Mouse (Mus musculus) left cerebral cortex, adult 6 months (tissue): ENCODE measurements around the gene Gk5. TPM values are rescaled to one million over a fixed set of nuclear protein-coding genes. Genes with fewer than 3 reads are reported as not detected.

Experiments
- long read RNA-seq, 2 experiments: library from polyadenylated mRNA; unstranded; transcript quantifications; one replicate each; pipeline ENCODE4 v2.0.0; 2019 to 2020
- polyA plus RNA-seq: library from polyadenylated mRNA; unstranded; fragments of <200 nt; fragmentation: Nextera tagmentation; gene quantifications from 2 replicates; pipeline ENCODE4 v1.2.3, GENCODE M21; 2021

Gk5 gene
- polyA plus RNA-seq = 0.51 and 1.1 TPM in 2 replicates
- long read RNA-seq, experiment 1, partial matches to known transcripts = 0 of 3 reads
- long read RNA-seq, experiment 1, other reads (novel, unspliced or antisense) = 2 of 3 reads
- long read RNA-seq, experiment 2, partial matches to known transcripts = 0 of 3 reads
- long read RNA-seq, experiment 2, other reads (novel, unspliced or antisense) = 3 of 3 reads

DNA sequence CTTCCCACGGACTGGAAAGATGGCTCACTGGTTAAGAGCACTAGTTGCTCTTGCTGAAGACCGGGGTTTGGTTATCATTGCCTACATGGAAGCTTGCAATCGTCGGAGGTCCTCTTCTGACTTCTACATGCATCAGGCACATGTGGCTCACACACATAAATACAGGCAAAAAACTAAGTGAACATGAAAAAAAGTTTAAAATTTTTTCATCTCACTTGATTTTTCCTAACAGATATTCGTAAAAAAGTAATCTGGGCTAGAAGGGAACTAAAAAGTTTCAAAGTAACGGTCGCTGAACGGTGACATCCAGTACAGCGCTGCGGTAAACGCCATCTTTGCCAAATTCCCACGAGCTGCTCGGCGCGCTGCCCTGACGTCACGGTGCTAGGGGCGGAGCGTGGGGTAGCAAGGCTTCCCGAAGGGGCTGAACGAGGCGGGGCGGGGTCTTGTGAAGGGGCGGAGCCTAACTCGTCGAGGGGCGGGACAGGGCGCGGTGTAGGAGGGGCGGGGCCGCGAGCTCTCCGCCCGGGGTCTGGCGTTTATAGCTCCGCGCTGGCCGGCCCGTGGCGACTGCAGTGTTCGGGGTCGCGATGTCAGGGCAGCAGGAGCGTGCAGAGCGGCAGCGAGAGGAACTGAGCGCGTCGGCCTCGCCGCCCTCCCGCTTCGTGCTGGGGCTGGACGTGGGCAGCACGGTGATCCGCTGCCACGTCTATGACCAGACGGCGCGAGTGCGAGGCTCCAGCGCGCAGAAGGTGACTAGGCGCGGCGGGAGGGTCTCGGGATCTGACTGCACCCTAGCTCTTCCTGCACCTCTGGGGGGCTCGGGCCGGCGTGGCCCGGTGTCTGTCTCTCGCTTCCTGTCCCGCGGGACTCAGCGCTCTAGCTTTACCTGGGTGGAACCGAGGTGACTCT is at the start of gene Gk5:
Gene Gk5, plus strand, starts transcription at position 502 of the 912 bp plus-strand sequence.

DNA sequence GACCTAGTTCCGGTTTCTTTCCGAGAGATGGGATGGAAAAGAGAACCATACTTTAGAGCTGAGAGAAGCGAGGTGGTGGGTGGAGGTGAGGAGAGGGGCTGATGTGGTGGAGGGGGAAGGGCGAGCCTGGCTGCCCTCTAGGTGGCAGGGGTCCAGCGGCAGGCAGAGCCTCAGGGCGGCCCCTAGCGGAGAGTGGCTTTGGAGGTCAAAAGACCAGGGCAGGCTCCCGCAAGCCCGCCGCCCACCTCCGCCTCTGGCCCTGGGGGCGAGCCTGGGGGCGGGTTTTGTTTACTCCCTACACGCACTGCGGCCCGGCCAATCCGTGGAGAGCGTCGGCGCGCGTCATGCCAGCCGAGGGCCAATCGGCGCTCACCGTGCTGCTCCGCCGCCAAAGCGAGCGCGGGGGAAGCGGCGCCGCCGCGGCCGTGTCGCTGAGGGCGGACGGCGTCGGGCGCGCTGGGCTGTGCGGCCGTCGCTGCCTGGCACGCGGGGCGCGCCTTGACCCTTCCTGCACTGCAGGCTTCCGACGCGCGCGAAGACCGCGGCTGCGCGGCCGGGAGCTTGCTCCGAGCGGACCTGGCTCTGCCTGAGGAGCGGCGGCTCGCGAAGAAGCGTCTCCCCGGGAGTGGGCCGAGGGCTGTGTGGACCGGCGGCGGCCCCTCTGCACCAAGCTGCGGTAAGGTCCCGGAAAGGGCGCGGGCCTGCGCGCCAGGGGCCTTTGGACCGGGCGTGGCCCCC is 76.9 kb downstream of the Gk5 start, which contains the start of gene Tfdp2:
Gene Tfdp2, plus strand, starts transcription at position 391 of the 738 bp plus-strand sequence.

Other genes starting within 250 kb of the Gk5 start
- 5.8 and 6.1 TPM in 2 replicates for gene Xrn1, start 164.6 kb upstream of the Gk5 start, polyA plus RNA-seq
- gene Tfdp2, start 76.9 kb downstream of the Gk5 start, polyA plus RNA-seq = 24.2 and 33.0 TPM in 2 replicates
- 64.0 and 64.2 TPM in 2 replicates for gene Atp1b3, start 245.1 kb downstream of the Gk5 start, polyA plus RNA-seq